Mouse (Mus musculus): ENCODE results near the gene Olfr1313. TPM values are rescaled to one million over a fixed set of nuclear protein-coding genes. Genes with fewer than 3 reads are reported as not detected.
"Not testable (repeated sequence)": the region's sequence is repeated elsewhere in the genome, so short reads cannot be mapped to it uniquely, and the experiment has no call there.

The Olfr1313 gene
- not detected in 2 replicates for polyA plus RNA-seq (2016; fragmentation: Nextera tagmentation; extraction: Ambion mirVana)

- Histone ChIP-seq H3K27me3 (no peaks in the 10 kb centered on the region), H3K27ac (no peak within 1 kb of the TSS), H3K4me3 (replicated peaks) (no peak within 1 kb of the TSS), H3K36me3 (replicated peaks) (no peaks in the 10 kb centered on the region), H3K4me2 (no peak within 1 kb of the TSS), H3K9me3 (no peaks in the 10 kb centered on the region), H3K9ac (no peak within 1 kb of the TSS), H3K4me1 (no peaks in the 10 kb centered on the region)
- ATAC-seq (ENCODE audit: low FRiP score): no peak
Observed at GRCm38 (mm10) chr2:112077743-112078142, at the start of gene Olfr1313. Gene Olfr1313, minus strand, starts transcription at chr2:112077843.

- H3K9me3 ChIP-seq: no peaks in the 10 kb centered on the region
- H3K4me2 ChIP-seq: no peak within 1 kb of the TSS
- no peak for ATAC-seq (ENCODE audit: low FRiP score)
- H3K9ac ChIP-seq: no peak within 1 kb of the TSS
- H3K4me1 ChIP-seq: no peaks in the 10 kb centered on the region
- no peaks in the 10 kb centered on the region for H3K36me3 ChIP-seq (replicated peaks)
- WGBS: 88% methylated on average over 1 of the region's 1 CpGs
- no peak within 1 kb of the TSS for H3K27ac ChIP-seq
- H3K4me3 ChIP-seq (replicated peaks): no peak within 1 kb of the TSS
- no peaks in the 10 kb centered on the region for H3K27me3 ChIP-seq
Observed at GRCm38 (mm10) chr2:112115340-112115739, 37.7 kb upstream of the Olfr1313 start, which contains the start of gene Olfr1315-ps1. Gene Olfr1315-ps1, minus strand, starts transcription at chr2:112115440.

- Histone ChIP-seq H3K27ac (no peak within 1 kb of the TSS), H3K9me3 (no peaks in the 10 kb centered on the region)
Observed at GRCm38 (mm10) chr2:112096681-112097080, 19.0 kb upstream of the Olfr1313 start, which contains the start of gene Olfr1314. Gene Olfr1314, minus strand, starts transcription at chr2:112096781.

GRCm38 (mm10) chr2:112050138-112050537 lies 27.5 kb downstream of the Olfr1313 start, which contains the start of gene Olfr1312:
Gene Olfr1312, minus strand, starts transcription at chr2:112050238.
- Histone ChIP-seq H3K9me3 (no peaks in the 10 kb centered on the region), H3K27me3 (no peaks in the 10 kb centered on the region), H3K36me3 (replicated peaks) (no peaks in the 10 kb centered on the region), H3K27ac (no peak within 1 kb of the TSS), H3K4me3 (replicated peaks) (no peak within 1 kb of the TSS), H3K4me2 (no peak within 1 kb of the TSS), H3K9ac (no peak within 1 kb of the TSS), H3K4me1 (no peaks in the 10 kb centered on the region)
- ATAC-seq (ENCODE audit: low FRiP score): no peak
- 45% methylated on average over 1 of the region's 1 CpGs for WGBS

More at GRCm38 (mm10) chr2:112096681-112097080, 19.0 kb upstream of the Olfr1313 start, which contains the start of gene Olfr1314:
- H3K36me3 ChIP-seq (replicated peaks): no peaks in the 10 kb centered on the region
- ATAC-seq (ENCODE audit: low FRiP score): no peak
- no peak within 1 kb of the TSS for H3K4me3 ChIP-seq (replicated peaks)
- no peaks in the 10 kb centered on the region for H3K4me1 ChIP-seq
- no peaks in the 10 kb centered on the region for H3K27me3 ChIP-seq
- H3K4me2 ChIP-seq: no peak within 1 kb of the TSS
- no peak within 1 kb of the TSS for H3K9ac ChIP-seq

- not testable (repeated sequence) for ATAC-seq (ENCODE audit: low FRiP score); H3K4me1 ChIP-seq
- 62% methylated on average over 6 of the region's 6 CpGs for WGBS
Observed at GRCm38 (mm10) chr2:112026971-112027370, 50.7 kb downstream of the Olfr1313 start.

GRCm38 (mm10) chr2:112024312-112024711 lies 53.3 kb downstream of the Olfr1313 start, which contains the start of gene Olfr1311:
Gene Olfr1311, minus strand, starts transcription at chr2:112024412.
- 86% methylated on average over 2 of the region's 2 CpGs for WGBS
- H3K27me3 ChIP-seq: no peaks in the 10 kb centered on the region
- no peaks in the 10 kb centered on the region for H3K4me1 ChIP-seq
- no peak within 1 kb of the TSS for H3K27ac ChIP-seq
- no peaks in the 10 kb centered on the region for H3K9me3 ChIP-seq
- no peak within 1 kb of the TSS for H3K4me2 ChIP-seq
- no peaks in the 10 kb centered on the region for H3K36me3 ChIP-seq (replicated peaks)
- H3K4me3 ChIP-seq (replicated peaks): no peak within 1 kb of the TSS
- H3K9ac ChIP-seq: no peak within 1 kb of the TSS
- ATAC-seq (ENCODE audit: low FRiP score): no peak

More at GRCm38 (mm10) chr2:112026971-112027370, 50.7 kb downstream of the Olfr1313 start:
- H3K9ac ChIP-seq; H3K27me3 ChIP-seq; H3K27ac ChIP-seq; H3K4me2 ChIP-seq; H3K4me3 ChIP-seq (replicated peaks); H3K9me3 ChIP-seq; H3K36me3 ChIP-seq (replicated peaks): not testable (repeated sequence)

Other genes starting within 250 kb of the Olfr1313 start
- gene Olfr1305, start 200.7 kb downstream of the Olfr1313 start, polyA plus RNA-seq (2016; fragmentation: Nextera tagmentation; extraction: Ambion mirVana): not detected in 2 replicates
- not detected in 2 replicates for gene Olfr1306, start 161.6 kb downstream of the Olfr1313 start, polyA plus RNA-seq (2016; fragmentation: Nextera tagmentation; extraction: Ambion mirVana)
- gene Olfr1307, start 128.4 kb downstream of the Olfr1313 start, polyA plus RNA-seq (2016; fragmentation: Nextera tagmentation; extraction: Ambion mirVana): not detected in 2 replicates
- not detected in 2 replicates for gene Olfr1308, start 112.9 kb downstream of the Olfr1313 start, polyA plus RNA-seq (2016; fragmentation: Nextera tagmentation; extraction: Ambion mirVana)
- gene Olfr1309, start 87.6 kb downstream of the Olfr1313 start, polyA plus RNA-seq (2016; fragmentation: Nextera tagmentation; extraction: Ambion mirVana): not detected in 2 replicates
- not detected in 2 replicates for gene Olfr1310, start 65.1 kb downstream of the Olfr1313 start, polyA plus RNA-seq (2016; fragmentation: Nextera tagmentation; extraction: Ambion mirVana)
- not detected in 2 replicates for gene Olfr1311, start 53.4 kb downstream of the Olfr1313 start, polyA plus RNA-seq (2016; fragmentation: Nextera tagmentation; extraction: Ambion mirVana)
- not detected in 2 replicates for gene Olfr1312, start 27.6 kb downstream of the Olfr1313 start, polyA plus RNA-seq (2016; fragmentation: Nextera tagmentation; extraction: Ambion mirVana)
- gene Olfr1314, start 18.9 kb upstream of the Olfr1313 start, polyA plus RNA-seq (2016; fragmentation: Nextera tagmentation; extraction: Ambion mirVana): not detected in 2 replicates
- gene Olfr1315-ps1, start 37.6 kb upstream of the Olfr1313 start, polyA plus RNA-seq (2016; fragmentation: Nextera tagmentation; extraction: Ambion mirVana): not detected in 2 replicates
- not detected in 2 replicates for gene Olfr1316, start 57.1 kb upstream of the Olfr1313 start, polyA plus RNA-seq (2016; fragmentation: Nextera tagmentation; extraction: Ambion mirVana)
- not detected in 2 replicates for gene Olfr1317, start 62.5 kb upstream of the Olfr1313 start, polyA plus RNA-seq (2016; fragmentation: Nextera tagmentation; extraction: Ambion mirVana)
- not detected in 2 replicates for gene Olfr1318, start 76.4 kb upstream of the Olfr1313 start, polyA plus RNA-seq (2016; fragmentation: Nextera tagmentation; extraction: Ambion mirVana)
- 8.2 and 13.6 TPM in 2 replicates for gene Lpcat4, start 161.6 kb upstream of the Olfr1313 start, polyA plus RNA-seq (2016; fragmentation: Nextera tagmentation; extraction: Ambion mirVana)
- gene Nutm1, start 181.4 kb upstream of the Olfr1313 start, polyA plus RNA-seq (2016; fragmentation: Nextera tagmentation; extraction: Ambion mirVana): not detected in 2 replicates
- 152 and 157 TPM in 2 replicates for gene Nop10, start 184.1 kb upstream of the Olfr1313 start, polyA plus RNA-seq (2016; fragmentation: Nextera tagmentation; extraction: Ambion mirVana)
- gene Slc12a6, start 188.0 kb upstream of the Olfr1313 start, polyA plus RNA-seq (2016; fragmentation: Nextera tagmentation; extraction: Ambion mirVana): 17.2 and 17.6 TPM in 2 replicates
- not detected in 2 replicates for gene Gm21985, start 188.5 kb upstream of the Olfr1313 start, polyA plus RNA-seq (2016; fragmentation: Nextera tagmentation; extraction: Ambion mirVana)